Mouse (Mus musculus): Measurements from ENCODE around the gene Pid1. TPM values are rescaled to one million over a fixed set of nuclear protein-coding genes. Genes with fewer than 3 reads are reported as not detected.
"Not testable (repeated sequence)": the region's sequence is repeated elsewhere in the genome, so short reads cannot be mapped to it uniquely, and the experiment has no call there.

Gene Pid1
- polyA plus RNA-seq, 1 experiment from 2014 or later, result 17.1 TPM

DNA sequence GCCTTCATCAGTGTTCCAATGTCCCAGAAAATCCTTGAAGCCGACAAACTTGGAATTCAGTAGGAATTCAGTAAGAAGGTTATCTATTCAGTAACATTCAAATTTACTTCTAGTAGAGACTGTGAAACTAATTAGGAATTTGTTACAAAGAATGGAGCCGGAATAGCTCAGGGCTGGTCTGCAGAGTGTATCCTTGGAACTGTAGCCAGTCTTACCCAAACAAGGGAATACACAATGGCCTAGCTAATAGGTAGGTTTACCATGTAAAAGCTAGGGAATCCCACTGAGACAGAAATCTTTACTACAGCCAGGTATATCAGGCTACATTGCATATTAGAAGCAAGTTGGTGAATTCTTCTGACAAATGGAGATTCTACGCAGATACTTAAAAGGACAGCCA lies 31.2 kb downstream of the Pid1 start:
- H3K9ac ChIP-seq (ENCODE audit: low read length); ATAC-seq (replicated peaks; ENCODE audit: low FRiP score, low TSS enrichment, low read depth); H3K4me1 ChIP-seq (replicated peaks; ENCODE audit: control insufficient read depth, insufficient read depth, low read length); H3K9me3 ChIP-seq (ENCODE audit: control insufficient read depth, low read length); H3K27ac ChIP-seq (ENCODE audit: low read depth); DNase-seq (ENCODE audit: low spot score); H3K4me3 ChIP-seq (ENCODE audit: low read depth, low read length); H3K36me3 ChIP-seq (ENCODE audit: control insufficient read depth, insufficient read depth, low read length); H3K4me2 ChIP-seq (ENCODE audit: low read length); H3K27me3 ChIP-seq (replicated peaks; ENCODE audit: control insufficient read depth, insufficient read depth, low read length): not testable (repeated sequence)
- WGBS, result 57% methylated on average over 3 of the region's 3 CpGs

DNA sequence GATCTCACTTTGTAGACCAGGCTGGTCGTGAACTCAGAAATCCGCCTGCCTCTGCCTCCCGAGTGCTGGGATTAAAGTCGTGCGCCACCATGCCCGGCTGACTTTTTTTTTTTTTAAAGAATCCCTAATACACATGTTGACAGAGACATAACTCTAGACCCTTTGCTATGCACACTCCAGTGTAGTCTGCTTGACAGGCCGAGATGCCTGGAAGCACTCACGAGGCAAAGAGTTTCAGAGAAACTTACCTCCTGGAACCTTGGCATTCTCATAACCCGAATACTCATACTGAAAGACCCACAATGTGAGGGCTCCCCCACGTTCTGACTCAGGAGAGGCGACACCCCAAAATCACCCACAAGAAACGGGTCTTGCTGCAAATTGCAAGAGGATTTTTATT lies 32.1 kb downstream of the Pid1 start:
- H3K9ac ChIP-seq (ENCODE audit: low read length); H3K27me3 ChIP-seq (replicated peaks; ENCODE audit: control insufficient read depth, insufficient read depth, low read length); ATAC-seq (replicated peaks; ENCODE audit: low FRiP score, low TSS enrichment, low read depth); H3K4me3 ChIP-seq (ENCODE audit: low read depth, low read length); H3K9me3 ChIP-seq (ENCODE audit: control insufficient read depth, low read length); H3K4me2 ChIP-seq (ENCODE audit: low read length); H3K36me3 ChIP-seq (ENCODE audit: control insufficient read depth, insufficient read depth, low read length); DNase-seq (ENCODE audit: low spot score); H3K27ac ChIP-seq (ENCODE audit: low read depth); H3K4me1 ChIP-seq (replicated peaks; ENCODE audit: control insufficient read depth, insufficient read depth, low read length): not testable (repeated sequence)
- 84% methylated on average over 11 of the region's 12 CpGs for WGBS

DNA sequence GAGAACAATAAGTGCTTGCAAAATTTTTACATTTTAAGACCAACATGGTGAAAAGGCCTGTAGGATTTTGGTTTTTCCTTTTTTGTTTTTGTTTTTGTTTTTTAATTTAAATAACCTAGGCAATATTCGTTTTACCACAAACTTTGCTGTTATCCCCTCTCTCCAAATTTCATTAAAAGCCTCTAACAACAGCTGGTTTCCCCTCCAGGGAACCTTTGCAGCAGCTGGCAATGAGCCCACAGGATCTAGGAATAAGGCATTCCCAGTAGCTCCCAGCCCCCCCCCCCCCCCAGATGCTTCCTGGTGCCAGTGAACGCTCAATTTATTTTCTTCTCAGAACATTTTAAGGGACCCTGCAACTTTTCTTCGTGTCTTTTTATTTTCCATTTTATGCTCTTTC lies 38.7 kb downstream of the Pid1 start:
- DNase-seq (ENCODE audit: low spot score) (no peak), ATAC-seq (replicated peaks; ENCODE audit: low FRiP score, low TSS enrichment, low read depth) (no peak)
- no peak overlapping the region for H3K4me3 ChIP-seq (ENCODE audit: low read depth, low read length)
- no peak overlapping the region for H3K27ac ChIP-seq (ENCODE audit: low read depth)
- no peak overlapping the region for H3K4me2 ChIP-seq (ENCODE audit: low read length)
- no peaks in the 10 kb centered on the region for H3K27me3 ChIP-seq (replicated peaks; ENCODE audit: control insufficient read depth, insufficient read depth, low read length)
- no peaks in the 10 kb centered on the region; the same call in 1 of the 2 replicates for H3K4me1 ChIP-seq (replicated peaks; ENCODE audit: control insufficient read depth, insufficient read depth, low read length)
- H3K9me3 ChIP-seq (ENCODE audit: control insufficient read depth, low read length), result no peaks in the 10 kb centered on the region
- H3K9ac ChIP-seq (ENCODE audit: low read length), result no peak overlapping the region
- 44% methylated on average over 3 of the region's 3 CpGs for WGBS
- H3K36me3 ChIP-seq (ENCODE audit: control insufficient read depth, insufficient read depth, low read length), result no peaks in the 10 kb centered on the region

DNA sequence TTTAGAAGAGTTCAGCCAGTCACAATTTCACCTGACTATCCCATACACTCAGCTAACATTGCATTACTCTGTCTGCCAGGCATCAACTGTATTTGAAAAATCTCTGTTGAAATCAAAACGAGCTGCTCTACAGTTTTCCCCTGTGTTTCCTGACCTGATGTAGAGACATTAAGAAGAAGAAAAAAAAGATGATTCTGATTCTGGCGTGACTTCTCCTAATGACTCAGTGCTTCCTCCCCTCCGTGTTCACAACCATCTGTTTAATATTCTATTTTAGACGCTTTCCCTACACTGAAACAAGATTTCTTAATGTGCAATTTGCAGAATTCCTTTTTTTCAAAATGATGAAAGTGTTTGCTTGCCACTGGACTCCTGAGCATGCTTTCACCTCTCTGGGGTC lies 42.7 kb downstream of the Pid1 start:
- Histone ChIP-seq H3K4me3 (ENCODE audit: low read depth, low read length) (no peak overlapping the region), H3K9me3 (ENCODE audit: control insufficient read depth, low read length) (no peaks in the 10 kb centered on the region), H3K9ac (ENCODE audit: low read length) (no peak overlapping the region), H3K4me1 (replicated peaks; ENCODE audit: control insufficient read depth, insufficient read depth, low read length) (no peaks in the 10 kb centered on the region; the same call in 1 of the 2 replicates), H3K27me3 (replicated peaks; ENCODE audit: control insufficient read depth, insufficient read depth, low read length) (no peaks in the 10 kb centered on the region), H3K4me2 (ENCODE audit: low read length) (no peak overlapping the region), H3K36me3 (ENCODE audit: control insufficient read depth, insufficient read depth, low read length) (no peaks in the 10 kb centered on the region), H3K27ac (ENCODE audit: low read depth) (no peak overlapping the region)
- ATAC-seq (replicated peaks; ENCODE audit: low FRiP score, low TSS enrichment, low read depth), result no peak
- 69% methylated on average over 4 of the region's 4 CpGs for WGBS
- DNase-seq (ENCODE audit: low spot score), result no peak

DNA sequence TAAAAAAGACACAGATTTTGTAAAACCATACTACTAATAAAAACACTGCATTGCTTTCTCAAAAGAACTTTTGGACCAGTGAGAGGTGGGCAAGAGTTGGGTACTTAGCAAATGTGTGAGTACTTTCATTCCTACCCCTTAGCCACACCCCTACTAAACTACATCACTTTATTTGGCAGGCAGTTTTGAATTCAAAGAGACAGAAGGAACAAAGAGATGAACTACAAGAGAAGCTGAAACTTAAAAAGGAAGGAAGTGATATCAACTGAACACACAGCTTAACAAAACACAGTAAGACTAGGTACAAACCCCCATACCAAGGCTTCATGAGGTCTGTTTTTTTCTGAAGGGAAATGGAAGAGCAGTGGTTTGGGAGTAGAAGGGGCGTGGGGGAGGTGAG lies 45.4 kb downstream of the Pid1 start:
- H3K36me3 ChIP-seq (ENCODE audit: control insufficient read depth, insufficient read depth, low read length), result no peaks in the 10 kb centered on the region
- no peak overlapping the region for H3K4me3 ChIP-seq (ENCODE audit: low read depth, low read length)
- no peaks in the 10 kb centered on the region for H3K27me3 ChIP-seq (replicated peaks; ENCODE audit: control insufficient read depth, insufficient read depth, low read length)
- no peak overlapping the region for H3K9ac ChIP-seq (ENCODE audit: low read length)
- WGBS, result 85% methylated on average over 1 of the region's 1 CpGs
- no peak for ATAC-seq (replicated peaks; ENCODE audit: low FRiP score, low TSS enrichment, low read depth)
- H3K27ac ChIP-seq (ENCODE audit: low read depth), result no peak overlapping the region
- no peak overlapping the region for H3K4me2 ChIP-seq (ENCODE audit: low read length)
- no peaks in the 10 kb centered on the region for H3K9me3 ChIP-seq (ENCODE audit: control insufficient read depth, low read length)
- no peak for DNase-seq (ENCODE audit: low spot score)
- no peaks in the 10 kb centered on the region for H3K4me1 ChIP-seq (replicated peaks; ENCODE audit: control insufficient read depth, insufficient read depth, low read length)

GRCm38 (mm10) chr1:84317827-84318226 lies 46.2 kb downstream of the Pid1 start:
- DNase-seq (ENCODE audit: low spot score) (no peak), ATAC-seq (replicated peaks; ENCODE audit: low FRiP score, low TSS enrichment, low read depth) (no peak)
- 84% methylated on average over 1 of the region's 1 CpGs for WGBS
- Histone ChIP-seq H3K4me1 (replicated peaks; ENCODE audit: control insufficient read depth, insufficient read depth, low read length) (no peaks in the 10 kb centered on the region), H3K9ac (ENCODE audit: low read length) (no peak overlapping the region), H3K36me3 (ENCODE audit: control insufficient read depth, insufficient read depth, low read length) (no peaks in the 10 kb centered on the region), H3K4me3 (ENCODE audit: low read depth, low read length) (no peak overlapping the region), H3K27me3 (replicated peaks; ENCODE audit: control insufficient read depth, insufficient read depth, low read length) (no peaks in the 10 kb centered on the region), H3K4me2 (ENCODE audit: low read length) (no peak overlapping the region), H3K9me3 (ENCODE audit: control insufficient read depth, low read length) (no peaks in the 10 kb centered on the region), H3K27ac (ENCODE audit: low read depth) (no peak overlapping the region)

- Histone ChIP-seq H3K27ac (ENCODE audit: low read depth) (no peak overlapping the region), H3K4me2 (ENCODE audit: low read length) (no peak overlapping the region), H3K4me3 (ENCODE audit: low read depth, low read length) (no peak overlapping the region), H3K9me3 (ENCODE audit: control insufficient read depth, low read length) (no peaks in the 10 kb centered on the region), H3K36me3 (ENCODE audit: control insufficient read depth, insufficient read depth, low read length) (no peaks in the 10 kb centered on the region), H3K27me3 (replicated peaks; ENCODE audit: control insufficient read depth, insufficient read depth, low read length) (no peaks in the 10 kb centered on the region), H3K4me1 (replicated peaks; ENCODE audit: control insufficient read depth, insufficient read depth, low read length) (no peaks in the 10 kb centered on the region), H3K9ac (ENCODE audit: low read length) (no peak overlapping the region)
- DNase-seq (ENCODE audit: low spot score) (no peak), ATAC-seq (replicated peaks; ENCODE audit: low FRiP score, low TSS enrichment, low read depth) (no peak)
- WGBS, result 70% methylated on average over 2 of the region's 2 CpGs
Measured at GRCm38 (mm10) chr1:84309966-84310460, 54.0 kb downstream of the Pid1 start.

- DNase-seq (ENCODE audit: low spot score), result no peak
- 85% methylated on average over 16 of the region's 16 CpGs for WGBS
- Histone ChIP-seq H3K27me3 (replicated peaks; ENCODE audit: control insufficient read depth, insufficient read depth, low read length) (no peaks in the 10 kb centered on the region), H3K9ac (ENCODE audit: low read length) (no peak overlapping the region), H3K36me3 (ENCODE audit: control insufficient read depth, insufficient read depth, low read length) (no peaks in the 10 kb centered on the region), H3K4me1 (replicated peaks; ENCODE audit: control insufficient read depth, insufficient read depth, low read length) (no peaks in the 10 kb centered on the region), H3K9me3 (ENCODE audit: control insufficient read depth, low read length) (no peaks in the 10 kb centered on the region), H3K4me3 (ENCODE audit: low read depth, low read length) (no peak overlapping the region), H3K27ac (ENCODE audit: low read depth) (no peak overlapping the region), H3K4me2 (ENCODE audit: low read length) (no peak overlapping the region)
- ATAC-seq (replicated peaks; ENCODE audit: low FRiP score, low TSS enrichment, low read depth), result no peak
Measured at GRCm38 (mm10) chr1:84305713-84306421, 58.1 kb downstream of the Pid1 start.

DNA sequence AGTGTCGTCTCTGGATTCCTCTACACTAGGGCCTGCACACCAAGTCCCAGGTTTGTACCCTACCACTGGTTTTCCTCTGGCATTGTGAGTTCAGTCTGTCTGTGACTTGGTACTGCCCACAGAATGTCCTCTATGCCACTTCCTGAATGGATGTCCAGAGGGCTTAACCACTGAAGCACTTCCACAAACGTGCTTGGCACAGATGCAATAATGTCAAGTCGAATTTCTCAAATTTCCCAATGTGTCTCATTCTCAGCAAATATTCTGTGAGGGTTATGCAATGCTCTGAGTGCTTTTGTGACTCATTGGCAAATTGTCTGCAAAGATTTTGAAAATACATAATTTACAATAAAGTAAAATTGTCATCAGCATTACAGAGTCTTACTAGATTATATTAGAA lies 61.2 kb downstream of the Pid1 start:
- 76% methylated on average over 3 of the region's 3 CpGs for WGBS
- no peak overlapping the region for H3K27ac ChIP-seq (ENCODE audit: low read depth)
- no peaks in the 10 kb centered on the region for H3K4me1 ChIP-seq (replicated peaks; ENCODE audit: control insufficient read depth, insufficient read depth, low read length)
- no peak overlapping the region for H3K4me2 ChIP-seq (ENCODE audit: low read length)
- ATAC-seq (replicated peaks; ENCODE audit: low FRiP score, low TSS enrichment, low read depth) (no peak), DNase-seq (ENCODE audit: low spot score) (no peak)
- no peaks in the 10 kb centered on the region for H3K27me3 ChIP-seq (replicated peaks; ENCODE audit: control insufficient read depth, insufficient read depth, low read length)
- H3K4me3 ChIP-seq (ENCODE audit: low read depth, low read length), result no peak overlapping the region
- no peaks in the 10 kb centered on the region for H3K36me3 ChIP-seq (ENCODE audit: control insufficient read depth, insufficient read depth, low read length)
- H3K9me3 ChIP-seq (ENCODE audit: control insufficient read depth, low read length), result no peaks in the 10 kb centered on the region
- no peak overlapping the region for H3K9ac ChIP-seq (ENCODE audit: low read length)
